Mouse (Mus musculus) intestine, postnatal 0 days (tissue): ENCODE measurements at regions not wholly inside any gene's neighbourhood (a gene's known extent, or its start where the extent isn't known, plus 50 kb on each side); places are given as distances from the start of the nearest gene placed in this dataset.

Experiments used
- ATAC-seq: fragments of 200-750 bp; cut with Nextera tagmentation; 2 replicates; pipeline ENCODE4 v1.8.0; 2017; ENCODE audit warnings: mild to moderate bottlenecking, moderate TSS enrichment, moderate library complexity
- H3K27ac ChIP-seq: fragments of 300-500 bp; sonication (generic); 2 replicates; pipeline ENCODE4 v1.5.1; 2014; ENCODE audit warnings: mild to moderate bottlenecking, low read depth, low read length, moderate library complexity
- H3K27me3 ChIP-seq: fragments of 300-500 bp; sonication (generic); replicated peaks from 2 replicates; pipeline ENCODE4 v1.6.1; 2014; ENCODE audit warnings: low read length, mixed read lengths; ENCODE audit not compliant: control insufficient read depth, insufficient read depth
- H3K36me3 ChIP-seq: fragments of 300-500 bp; sonication (generic); 2 replicates; pipeline ENCODE4 v1.6.1; 2014; ENCODE audit warnings: mild to moderate bottlenecking, moderate library complexity; ENCODE audit not compliant: control insufficient read depth, insufficient read depth
- H3K4me1 ChIP-seq: fragments of 300-500 bp; sonication (generic); replicated peaks from 2 replicates; pipeline ENCODE4 v1.6.1; 2014; ENCODE audit warnings: antibody characterized with exemption, low read length, mixed read lengths; ENCODE audit not compliant: control insufficient read depth, insufficient read depth
- H3K4me2 ChIP-seq: fragments of 300-500 bp; sonication (generic); replicated peaks from 2 replicates; pipeline ENCODE4 v1.6.1; 2014; ENCODE audit warnings: low read depth, mild to moderate bottlenecking, moderate library complexity
- H3K4me3 ChIP-seq: fragments of 300-500 bp; sonication (generic); 2 replicates; pipeline ENCODE4 v1.5.1; 2014; ENCODE audit warnings: low read depth, low read length
- H3K9ac ChIP-seq: fragments of 300-500 bp; sonication (generic); 2 replicates; pipeline ENCODE4 v1.6.1; 2014; ENCODE audit warnings: mild to moderate bottlenecking, low read depth, low read length
- H3K9me3 ChIP-seq: fragments of 300-500 bp; sonication (generic); 2 replicates; pipeline ENCODE4 v1.6.1; 2016; ENCODE audit warnings: mixed run types; ENCODE audit not compliant: control insufficient read depth
- CTCF ChIP-seq: sonication (generic); IDR thresholded peaks from 2 replicates; pipeline ENCODE4 v1.5.1; 2016; ENCODE audit warnings: low read depth, mild to moderate bottlenecking, control low read depth, antibody characterized with exemption, moderate library complexity
- whole genome bisulfite sequencing: fragments of 180-500 bp; shearing (Covaris S2); extraction: QIAGEN DNeasy Blood & Tissue Kit; methylation state at CpG from one replicate; pipeline ENCODE4 v1.1.7; 2014; 5-methylcytosine and 5-hydroxymethylcytosine counted together

DNA sequence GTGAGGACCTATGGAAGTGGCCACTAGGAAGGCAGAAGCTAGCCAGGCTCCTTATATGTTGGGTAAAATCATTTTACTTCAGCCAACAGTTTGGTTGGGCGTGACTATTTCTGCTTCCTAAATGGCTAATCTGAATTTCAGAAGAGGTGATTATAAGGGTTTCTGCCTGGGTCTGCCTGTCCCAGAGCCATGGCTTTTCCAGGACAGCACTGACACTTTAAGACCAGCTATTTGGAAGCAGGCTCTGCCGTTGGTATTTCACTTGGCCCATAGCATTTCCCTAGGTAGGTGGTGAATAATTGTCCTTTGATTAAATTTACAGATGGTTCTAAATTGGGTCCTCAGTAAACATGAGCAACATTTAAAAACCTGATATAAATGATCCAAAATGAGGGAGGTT, 240.3 kb downstream of the Plpp3 start:
- no peak overlapping the region for H3K27ac ChIP-seq
- no peaks in the 10 kb centered on the region for H3K9me3 ChIP-seq
- no peaks in the 10 kb centered on the region for H3K4me1 ChIP-seq
- no peak overlapping the region for H3K4me2 ChIP-seq
- H3K36me3 ChIP-seq = no peaks in the 10 kb centered on the region
- no peak for ATAC-seq
- WGBS = 82% methylated on average over 2 of the region's 2 CpGs
- no peak overlapping the region for H3K4me3 ChIP-seq
- H3K27me3 ChIP-seq = no peaks in the 10 kb centered on the region
- H3K9ac ChIP-seq = no peak overlapping the region
- no peak for TF ChIP-seq CTCF

DNA sequence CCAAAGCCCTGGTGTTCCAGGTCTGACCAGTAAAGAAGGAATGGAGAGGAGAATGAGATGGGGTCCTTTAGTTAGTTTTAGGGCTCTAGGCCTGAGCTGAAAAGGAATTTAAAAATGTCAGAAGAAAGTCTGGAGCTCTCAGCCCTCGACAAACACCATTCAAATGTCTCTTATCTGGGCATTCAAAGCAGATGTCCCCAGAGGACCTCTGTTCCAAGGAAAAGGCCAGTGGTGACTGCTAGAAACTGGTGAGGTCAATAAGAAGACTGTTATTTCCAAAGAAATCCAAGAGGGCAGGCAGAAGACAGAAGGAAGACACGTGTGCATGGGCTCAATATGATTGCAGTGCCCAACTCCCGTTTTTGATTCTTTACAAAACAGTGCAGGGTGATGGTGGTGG, 244.9 kb downstream of the Plpp3 start:
- Histone ChIP-seq H3K4me2 (no peak overlapping the region), H3K4me1 (no peaks in the 10 kb centered on the region), H3K27me3 (no peaks in the 10 kb centered on the region), H3K4me3 (no peak overlapping the region), H3K9ac (no peak overlapping the region), H3K36me3 (no peaks in the 10 kb centered on the region), H3K27ac (no peak overlapping the region), H3K9me3 (no peaks in the 10 kb centered on the region)
- ATAC-seq = no peak
- no peak for TF ChIP-seq CTCF
- WGBS = 86% methylated on average over 3 of the region's 3 CpGs

DNA sequence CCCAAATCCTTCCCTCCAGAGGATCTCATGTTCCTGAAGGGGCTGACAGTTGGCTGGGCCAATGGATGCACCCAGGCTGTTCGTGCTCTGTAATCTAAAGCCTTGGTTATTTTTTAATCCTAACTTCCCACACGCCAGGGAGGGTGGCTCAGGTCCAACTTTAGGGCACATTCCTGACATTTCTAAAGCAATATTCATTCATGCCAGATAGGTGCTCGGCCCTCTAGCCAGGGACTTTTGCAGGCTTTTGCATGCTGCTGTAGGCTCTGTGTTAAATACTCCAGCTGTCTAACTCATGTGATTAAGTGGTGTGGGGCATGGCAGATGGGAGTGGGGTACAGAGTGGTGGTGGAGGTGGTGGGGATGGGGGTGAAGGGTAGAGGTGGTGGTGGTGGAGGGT, 246.0 kb downstream of the Plpp3 start:
- no peaks in the 10 kb centered on the region for H3K36me3 ChIP-seq
- ATAC-seq = no peak
- no peaks in the 10 kb centered on the region for H3K27me3 ChIP-seq
- no peaks in the 10 kb centered on the region for H3K4me1 ChIP-seq
- no peak overlapping the region for H3K4me3 ChIP-seq
- no peaks in the 10 kb centered on the region for H3K9me3 ChIP-seq
- no peak overlapping the region for H3K4me2 ChIP-seq
- WGBS = 30% methylated on average over 3 of the region's 3 CpGs
- TF ChIP-seq CTCF = no peak
- H3K9ac ChIP-seq = no peak overlapping the region
- H3K27ac ChIP-seq = no peak overlapping the region

DNA sequence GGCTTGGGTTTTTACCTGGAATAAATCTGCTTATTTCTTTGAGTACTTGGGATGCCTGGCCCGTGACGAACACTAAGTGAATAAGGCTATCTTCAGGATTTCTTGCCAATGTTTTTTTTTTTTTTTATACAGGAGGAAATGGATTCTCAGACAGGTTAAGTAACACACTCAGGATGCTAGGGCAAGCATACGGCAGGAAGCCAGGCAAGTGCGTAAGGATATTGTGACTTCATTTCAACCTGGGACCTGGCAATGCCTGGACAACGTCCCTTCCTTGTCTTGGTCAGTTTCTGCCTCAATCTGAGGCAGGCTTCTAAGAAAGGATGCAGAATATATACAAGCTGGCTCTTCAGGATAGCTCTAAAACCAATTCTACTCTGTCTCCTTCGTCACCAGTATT, 246.5 kb downstream of the Plpp3 start:
- no peaks in the 10 kb centered on the region for H3K4me1 ChIP-seq
- H3K36me3 ChIP-seq = no peaks in the 10 kb centered on the region
- no peaks in the 10 kb centered on the region for H3K9me3 ChIP-seq
- no peak for ATAC-seq
- H3K4me2 ChIP-seq = no peak overlapping the region
- no peak overlapping the region for H3K4me3 ChIP-seq
- TF ChIP-seq CTCF = no peak
- 77% methylated on average over 6 of the region's 6 CpGs for WGBS
- no peak overlapping the region for H3K27ac ChIP-seq
- no peak overlapping the region for H3K9ac ChIP-seq
- H3K27me3 ChIP-seq = no peaks in the 10 kb centered on the region

DNA sequence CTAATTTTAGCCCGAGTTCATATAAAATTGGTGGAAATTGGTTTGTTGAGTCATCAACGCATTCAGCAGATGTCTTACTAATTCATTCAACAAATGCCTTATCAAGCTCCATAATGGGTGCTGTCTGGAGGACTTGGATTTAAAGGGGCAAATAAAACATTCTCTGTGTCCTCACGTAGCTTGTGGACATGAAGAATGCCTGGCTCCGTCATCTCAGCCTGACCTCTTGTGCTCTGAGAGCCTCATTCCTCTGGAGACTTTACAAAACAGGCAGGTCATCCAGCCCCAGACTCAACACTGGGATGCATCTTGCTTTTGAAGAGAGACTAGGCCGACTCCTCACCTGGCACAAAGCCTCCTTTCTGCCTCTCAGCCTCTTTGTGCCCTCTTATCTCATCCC, 248.6 kb downstream of the Plpp3 start:
- ATAC-seq = no peak
- WGBS = 82% methylated on average over 5 of the region's 5 CpGs

DNA sequence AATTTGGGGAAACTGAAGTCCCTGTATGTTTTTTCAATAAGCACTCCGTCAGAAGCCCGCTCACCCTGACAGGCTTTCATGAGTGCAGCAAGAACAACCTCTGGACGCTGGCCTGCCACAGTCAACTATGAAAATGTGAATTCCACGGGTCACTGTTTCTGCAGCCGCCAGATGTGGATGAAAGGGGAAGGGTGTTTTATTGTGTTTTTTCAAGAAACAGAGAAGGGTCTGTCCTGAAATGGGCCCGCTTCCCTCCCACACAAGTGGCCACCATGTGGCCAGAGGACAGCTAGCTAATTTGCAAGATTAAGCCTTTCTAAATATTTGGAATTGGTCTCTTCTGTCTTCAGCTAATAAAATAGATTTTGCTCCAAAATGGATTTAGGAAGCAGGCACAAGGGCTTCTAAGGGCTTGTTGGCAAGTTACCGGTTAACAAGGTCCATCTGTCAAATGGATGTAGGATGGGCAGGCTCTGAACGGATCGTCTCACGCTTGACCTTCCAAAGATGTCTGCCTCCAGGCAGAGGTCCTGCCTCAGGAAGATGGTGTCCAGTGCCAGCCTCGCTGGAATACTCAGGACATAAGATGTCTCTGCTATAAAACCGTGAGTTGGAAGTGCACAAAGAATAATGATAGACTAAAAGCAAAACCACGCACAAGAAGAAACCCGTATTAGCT, 249.8 kb downstream of the Plpp3 start:
- H3K9me3 ChIP-seq = no peaks in the 10 kb centered on the region
- no peak overlapping the region for H3K4me2 ChIP-seq
- H3K4me3 ChIP-seq = no peak overlapping the region
- 62% methylated on average over 14 of the region's 14 CpGs for WGBS
- no peaks in the 10 kb centered on the region for H3K4me1 ChIP-seq
- no peaks in the 10 kb centered on the region for H3K36me3 ChIP-seq
- H3K27me3 ChIP-seq = no peaks in the 10 kb centered on the region
- H3K9ac ChIP-seq = no peak overlapping the region
- ATAC-seq = no peak
- no peak for TF ChIP-seq CTCF
- H3K27ac ChIP-seq = no peak overlapping the region

More for the DNA sequence above, 248.6 kb downstream of the Plpp3 start:
- H3K9ac ChIP-seq = no peak overlapping the region
- no peaks in the 10 kb centered on the region for H3K27me3 ChIP-seq
- H3K4me3 ChIP-seq = no peak overlapping the region
- no peak overlapping the region for H3K27ac ChIP-seq
- no peak for TF ChIP-seq CTCF
- H3K36me3 ChIP-seq = no peaks in the 10 kb centered on the region
- H3K4me1 ChIP-seq = no peaks in the 10 kb centered on the region
- H3K9me3 ChIP-seq = no peaks in the 10 kb centered on the region
- no peak overlapping the region for H3K4me2 ChIP-seq

DNA sequence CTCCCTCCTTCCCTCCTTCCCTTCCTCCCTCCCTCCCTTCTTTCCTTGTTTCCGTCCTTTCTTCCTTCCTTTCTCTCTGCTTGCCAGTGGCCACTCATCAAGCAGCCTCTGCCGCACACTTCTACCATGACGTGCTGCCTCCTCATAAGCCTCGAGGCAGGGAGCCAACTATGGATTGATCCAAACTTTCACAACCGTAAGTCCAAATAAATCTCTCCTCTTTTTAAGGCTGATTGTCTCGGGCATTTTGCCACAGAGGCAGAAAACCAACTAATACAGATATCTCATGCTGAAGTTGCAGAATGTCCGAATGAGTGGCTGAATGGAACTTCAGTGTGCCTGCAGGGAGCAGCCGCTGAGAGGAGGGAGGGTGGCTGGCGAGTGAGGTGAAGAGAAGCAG, 251.7 kb downstream of the Plpp3 start:
- no peak overlapping the region for H3K27ac ChIP-seq
- H3K4me3 ChIP-seq = no peak overlapping the region
- H3K4me1 ChIP-seq = no peaks in the 10 kb centered on the region
- no peak for TF ChIP-seq CTCF
- H3K9ac ChIP-seq = no peak overlapping the region
- 74% methylated on average over 9 of the region's 9 CpGs for WGBS
- H3K27me3 ChIP-seq = no peaks in the 10 kb centered on the region
- H3K36me3 ChIP-seq = no peaks in the 10 kb centered on the region
- no peak overlapping the region for H3K4me2 ChIP-seq
- no peaks in the 10 kb centered on the region for H3K9me3 ChIP-seq
- no peak for ATAC-seq
